Mouse (Mus musculus) liver, adult 2 months (tissue): ENCODE measurements around the gene Dhdds.
"Not testable (repeated sequence)": the region's sequence is repeated elsewhere in the genome, so short reads cannot be mapped to it uniquely, and the experiment has no call there.

Source experiments
- CTCF ChIP-seq: fragments of 200-500 bp; IDR thresholded peaks from 2 replicates; pipeline ENCODE4 v1.5.1; 2011; ENCODE audit warnings: low read depth, low read length, control low read depth
- POLR2A ChIP-seq: fragments of 200-500 bp; IDR thresholded peaks from 2 replicates; pipeline ENCODE4 v1.6.1; 2011; ENCODE audit warnings: low read length, control low read depth; ENCODE audit not compliant: insufficient read depth; ENCODE audit errors: extremely low read depth

DNA sequence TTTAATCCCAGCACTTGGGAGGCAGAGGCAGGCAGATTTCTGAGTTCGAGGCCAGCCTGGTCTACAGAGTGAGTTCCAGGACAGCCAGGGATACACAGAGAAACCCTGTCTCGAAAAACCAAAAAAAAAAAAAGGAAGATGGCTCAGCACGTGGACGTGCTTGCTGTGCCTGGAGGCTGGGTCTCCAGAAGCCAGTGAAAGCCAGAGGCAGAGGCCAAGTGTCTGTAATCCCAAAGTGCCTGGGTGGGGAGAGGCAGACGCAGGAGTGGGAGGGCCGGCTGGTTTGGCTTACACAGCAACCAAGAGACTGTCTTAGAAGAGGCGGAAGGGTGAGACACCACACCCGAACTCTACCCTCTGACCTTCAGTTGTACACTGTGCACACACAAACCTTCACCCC is 12.4 kb downstream of the Dhdds start:
- not testable (repeated sequence) for TF ChIP-seq POLR2A, CTCF
